15 mouse cellular contexts compared by ENCODE assay signal in the genomic region with DNA sequence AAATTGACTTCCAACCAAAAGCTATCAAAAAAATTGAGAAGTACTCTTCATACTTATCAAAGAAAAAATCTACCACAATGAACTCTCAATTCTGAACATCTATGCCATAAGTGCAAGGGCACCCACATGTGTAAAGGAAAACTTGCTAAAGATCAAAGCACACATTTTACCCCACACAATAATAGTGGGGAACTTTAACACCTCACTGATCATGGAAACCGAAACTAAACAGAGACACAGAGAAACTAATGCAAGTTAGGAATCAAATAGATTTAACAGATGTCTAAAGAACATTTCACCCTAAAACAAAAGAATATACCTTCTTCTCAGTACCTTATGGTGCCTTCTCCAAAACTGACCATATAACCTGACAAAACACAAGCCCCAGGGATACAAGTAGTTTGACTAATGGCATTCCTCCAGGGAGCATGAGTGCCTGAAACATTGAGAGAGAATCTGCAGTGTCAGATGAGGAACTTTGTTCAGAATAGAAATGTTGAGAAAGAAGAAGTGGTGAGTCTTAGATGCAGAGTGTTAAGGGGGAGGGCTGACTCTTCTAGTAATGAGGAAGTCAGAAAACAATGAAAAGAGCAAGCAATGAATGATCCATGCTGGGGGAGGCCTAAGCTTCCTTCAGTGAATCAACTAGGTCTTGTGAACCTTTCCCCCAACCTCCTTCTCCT. TPM values are rescaled to one million over a fixed set of nuclear protein-coding genes. Genes with fewer than 3 reads are reported as not detected.
DNase-seq lines count a peak whose midpoint lies in the region; ATAC-seq and TF ChIP-seq lines count a peak whose summit lies in the region.
"Had no signal": no experiment of that assay in that cellular context is flagged by ENCODE, and none has a peak within 500 bp of the region (broad histone marks: within the 10 kb centered on the region; RNA-seq: fewer than 3 reads in every experiment).

No protein-coding gene starts in this region.

- no peak overlapping the region for H3K9ac ChIP-seq in liver, adult 2 months (ENCODE audit: low read depth, low read length)
- H3K9ac ChIP-seq in liver, embryonic 11.5 days (ENCODE audit: low read depth, low read length): no peak overlapping the region
- H3K9ac ChIP-seq: heart, embryonic 15.5 days; intestine, embryonic 15.5 days; lung, embryonic 15.5 days had no signal

- H3K79me2 ChIP-seq in liver, adult 2 months (ENCODE audit: control insufficient read depth, insufficient read depth, low read length): no peaks in the 10 kb centered on the region

- DNase-seq in liver, adult 2 months (ENCODE audit: extremely low read depth, low read depth, low spot score): peak; percentile 52
- no peak for DNase-seq in liver, embryonic 11.5 days (ENCODE audit: low spot score)
- no peak for DNase-seq in cerebellum, postnatal 36 days
- no peak for DNase-seq in cerebellum, postnatal 10 days
- DNase-seq in ovary, postnatal 14 days (ENCODE audit: low spot score): no peak
- DNase-seq: cerebellum, adult 9-11 months; thymus, postnatal 14 days had no signal

- H3K27ac ChIP-seq in liver, adult 2 months (replicated peaks; ENCODE audit: insufficient read depth, low read depth, low read length): no peak overlapping the region
- no peak overlapping the region for H3K27ac ChIP-seq in liver, embryonic 11.5 days (ENCODE audit: low read depth, low read length)
- peak overlapping the region; percentile 97 for H3K27ac ChIP-seq in bone marrow macrophage, adult 2 months (ENCODE audit: insufficient read depth, low read depth, low read length)
- H3K27ac ChIP-seq: heart, embryonic 15.5 days; intestine, embryonic 15.5 days; lung, embryonic 15.5 days had no signal

- H3K4me2 ChIP-seq in liver, embryonic 11.5 days: no peak overlapping the region
- H3K4me2 ChIP-seq: heart, embryonic 15.5 days; intestine, embryonic 15.5 days; lung, embryonic 15.5 days had no signal

- 62% methylated on average over 1 of the region's 1 CpGs for WGBS in liver, adult 2 months
- 41% methylated on average over 1 of the region's 1 CpGs for WGBS in liver, embryonic 11.5 days

- H3K4me1 ChIP-seq in liver, adult 2 months (ENCODE audit: control insufficient read depth, insufficient read depth, low read length): no peaks in the 10 kb centered on the region
- no peaks in the 10 kb centered on the region for H3K4me1 ChIP-seq in liver, embryonic 11.5 days (replicated peaks; ENCODE audit: control insufficient read depth, insufficient read depth, low read length)
- H3K4me1 ChIP-seq in bone marrow macrophage, adult 2 months (ENCODE audit: control insufficient read depth, insufficient read depth, low read length): peaks cover 43% of the 10 kb centered on the region
- H3K4me1 ChIP-seq: heart, embryonic 15.5 days; intestine, embryonic 15.5 days; lung, embryonic 15.5 days had no signal

- H3K27me3 ChIP-seq in liver, adult 2 months (ENCODE audit: control insufficient read depth, insufficient read depth, low read length): no peaks in the 10 kb centered on the region
- no peaks in the 10 kb centered on the region for H3K27me3 ChIP-seq in liver, embryonic 11.5 days (replicated peaks; ENCODE audit: control insufficient read depth, insufficient read depth, low read length)
- H3K27me3 ChIP-seq: heart, embryonic 15.5 days; intestine, embryonic 15.5 days; lung, embryonic 15.5 days; Patski had no signal

- no peaks in the 10 kb centered on the region for H3K9me3 ChIP-seq in liver, embryonic 11.5 days (ENCODE audit: control insufficient read depth, low read length)
- H3K9me3 ChIP-seq: heart, embryonic 15.5 days; intestine, embryonic 15.5 days; lung, embryonic 15.5 days had no signal

- ATAC-seq in liver, embryonic 11.5 days (replicated peaks; ENCODE audit: low FRiP score): no peak
- ATAC-seq in CD4-positive, CD25-positive, alpha-beta regulatory T cell, adult 4 months: peak; percentile 63
- 0 out of 2 replicates have a peak, but pooled peaks have one; percentile 44 for ATAC-seq in megakaryocyte-erythroid progenitor cell, adult 5-6 weeks (replicated peaks; ENCODE audit: low FRiP score, low TSS enrichment, poor library complexity, severe bottlenecking)
- ATAC-seq: Patski had no signal

- H3K36me3 ChIP-seq in liver, adult 2 months (ENCODE audit: control insufficient read depth, insufficient read depth, low read length): no peaks in the 10 kb centered on the region
- no peaks in the 10 kb centered on the region for H3K36me3 ChIP-seq in liver, embryonic 11.5 days (ENCODE audit: control insufficient read depth, insufficient read depth, low read length)
- H3K36me3 ChIP-seq: heart, embryonic 15.5 days; intestine, embryonic 15.5 days; lung, embryonic 15.5 days had no signal

- no peak for TF ChIP-seq POLR2A in liver, adult 2 months (IDR thresholded peaks at IDR 0.05; ENCODE audit: extremely low read depth, insufficient read depth, low read length)
- no peak for TF ChIP-seq POLR2A in bone marrow macrophage, adult 2 months (IDR thresholded peaks at IDR 0.05; ENCODE audit: borderline replicate concordance, low read depth, low read length)

- no peak for TF ChIP-seq CTCF in liver, adult 2 months (IDR thresholded peaks at IDR 0.05; ENCODE audit: low read depth, low read length)
- TF ChIP-seq CTCF in bone marrow macrophage, adult 2 months (IDR thresholded peaks at IDR 0.05; ENCODE audit: low read depth, low read length): no peak

- H3K4me3 ChIP-seq in liver, adult 2 months (ENCODE audit: insufficient read depth, low read depth, low read length): no peak overlapping the region
- no peak overlapping the region for H3K4me3 ChIP-seq in liver, embryonic 11.5 days (ENCODE audit: low read depth, low read length)
- H3K4me3 ChIP-seq in bone marrow macrophage, adult 2 months (ENCODE audit: insufficient read depth, low read length): peak overlapping the region; percentile 13
- H3K4me3 ChIP-seq: heart, embryonic 15.5 days; intestine, embryonic 15.5 days; lung, embryonic 15.5 days had no signal

RNA-seq across cellular contexts. Expression of a gene that starts 26.7 kb away (rescaled TPM):
- 1.2 and 3.8 TPM in 2 replicates for total RNA-seq in liver, adult 2 months (2014; rRNA removed)
- polyA plus RNA-seq in liver, adult 2 months (2012; rRNA removed): 0.96 and 2.3 TPM in 2 replicates
- 2.5 TPM in 1 of 2 replicates, not detected in the other for polyA plus RNA-seq in liver, embryonic 11.5 days (2014; fragmentation: Nextera tagmentation; extraction: Ambion mirVana)
- polyA plus RNA-seq in CD4-positive, CD25-positive, alpha-beta regulatory T cell, adult 4 months (2017; shearing (Covaris generic)): 10 to 100 TPM; 41.0 to 60.0 TPM
- 444 and 484 TPM in 2 replicates for polyA plus RNA-seq in bone marrow macrophage, adult 2 months (2012; ENCODE audit: insufficient read depth, insufficient read length, missing spikeins)
- not detected in 2 replicates for total RNA-seq in megakaryocyte-erythroid progenitor cell, adult 5-6 weeks (2014; fragmentation: Nextera tagmentation)
- total RNA-seq in megakaryocyte-erythroid progenitor cell, adult 5-6 weeks (2017): not detected in 2 replicates
- polyA plus RNA-seq: intestine, embryonic 15.5 days; Patski had no signal

RNA-seq across cellular contexts. Expression of a gene that starts 26.7 kb away (rescaled TPM):
- 2.4 and 2.9 TPM in 2 replicates for total RNA-seq in liver, adult 2 months (2014; rRNA removed)
- 0.12 and 0.89 TPM in 2 replicates for polyA plus RNA-seq in liver, adult 2 months (2012; rRNA removed)
- 0.96 and 1.1 TPM in 2 replicates for polyA plus RNA-seq in liver, embryonic 11.5 days (2014; fragmentation: Nextera tagmentation; extraction: Ambion mirVana)
- polyA plus RNA-seq in CD4-positive, CD25-positive, alpha-beta regulatory T cell, adult 4 months (2017; shearing (Covaris generic)): 10 to 100 TPM; 48.4 to 64.4 TPM
- polyA plus RNA-seq in bone marrow macrophage, adult 2 months (2012; ENCODE audit: insufficient read depth, insufficient read length, missing spikeins): 1,083 and 1,286 TPM in 2 replicates
- 2.7 TPM in 1 of 2 replicates, not detected in the other for total RNA-seq in megakaryocyte-erythroid progenitor cell, adult 5-6 weeks (2014; fragmentation: Nextera tagmentation)
- total RNA-seq in megakaryocyte-erythroid progenitor cell, adult 5-6 weeks (2017): 1.8 and 6.6 TPM in 2 replicates
- polyA plus RNA-seq: neural tube, embryonic 11.5 days; Patski had no signal

RNA-seq across cellular contexts. Expression of a gene that starts 37.0 kb away (rescaled TPM):
- 6.2 and 7.0 TPM in 2 replicates for total RNA-seq in liver, adult 2 months (2014; rRNA removed)
- 0.39 and 0.76 TPM in 2 replicates for polyA plus RNA-seq in liver, adult 2 months (2012; rRNA removed)
- polyA plus RNA-seq in liver, embryonic 11.5 days (2014; fragmentation: Nextera tagmentation; extraction: Ambion mirVana): 3.3 and 5.1 TPM in 2 replicates
- 100 to 1,000 TPM in 1 of 2 experiments, 10 to 100 TPM in 1; 61.1 to 120 TPM for polyA plus RNA-seq in CD4-positive, CD25-positive, alpha-beta regulatory T cell, adult 4 months (2017; shearing (Covaris generic))
- polyA plus RNA-seq in bone marrow macrophage, adult 2 months (2012; ENCODE audit: insufficient read depth, insufficient read length, missing spikeins): 1,169 and 1,255 TPM in 2 replicates
- total RNA-seq in megakaryocyte-erythroid progenitor cell, adult 5-6 weeks (2014; fragmentation: Nextera tagmentation): 2.4 TPM in 1 of 2 replicates, not detected in the other
- total RNA-seq in megakaryocyte-erythroid progenitor cell, adult 5-6 weeks (2017): 1.4 and 7.2 TPM in 2 replicates
- polyA plus RNA-seq: Patski had no signal

Comparison
In these comparisons a context has a peak if more than half of its experiments do, and no peak if none do; other contexts are left out.
1. RNA of a gene that starts 26.7 kb away (polyA plus RNA-seq): 444 to 484 TPM in bone marrow macrophage, adult 2 months and 41.0 to 60.0 TPM in CD4-positive, CD25-positive, alpha-beta regulatory T cell, adult 4 months; 0.96 to 2.3 TPM in liver, adult 2 months and 2.5 TPM in liver, embryonic 11.5 days; every median in the first group is over 10 times any median in the second.
2. RNA of a gene that starts 26.7 kb away (polyA plus RNA-seq): 1,083 to 1,286 TPM in bone marrow macrophage, adult 2 months and 48.4 to 64.4 TPM in CD4-positive, CD25-positive, alpha-beta regulatory T cell, adult 4 months; 0.96 to 1.1 TPM in liver, embryonic 11.5 days and 0.12 to 0.89 TPM in liver, adult 2 months; every median in the first group is over 10 times any median in the second.
3. RNA of a gene that starts 37.0 kb away (polyA plus RNA-seq): 1,169 to 1,255 TPM in bone marrow macrophage, adult 2 months and 61.1 to 120 TPM in CD4-positive, CD25-positive, alpha-beta regulatory T cell, adult 4 months; 3.3 to 5.1 TPM in liver, embryonic 11.5 days and 0.39 to 0.76 TPM in liver, adult 2 months; every median in the first group is over 10 times any median in the second.